Mouse (Mus musculus): ENCODE measurements around the gene Tubgcp6.

The Tubgcp6 gene

DNA sequence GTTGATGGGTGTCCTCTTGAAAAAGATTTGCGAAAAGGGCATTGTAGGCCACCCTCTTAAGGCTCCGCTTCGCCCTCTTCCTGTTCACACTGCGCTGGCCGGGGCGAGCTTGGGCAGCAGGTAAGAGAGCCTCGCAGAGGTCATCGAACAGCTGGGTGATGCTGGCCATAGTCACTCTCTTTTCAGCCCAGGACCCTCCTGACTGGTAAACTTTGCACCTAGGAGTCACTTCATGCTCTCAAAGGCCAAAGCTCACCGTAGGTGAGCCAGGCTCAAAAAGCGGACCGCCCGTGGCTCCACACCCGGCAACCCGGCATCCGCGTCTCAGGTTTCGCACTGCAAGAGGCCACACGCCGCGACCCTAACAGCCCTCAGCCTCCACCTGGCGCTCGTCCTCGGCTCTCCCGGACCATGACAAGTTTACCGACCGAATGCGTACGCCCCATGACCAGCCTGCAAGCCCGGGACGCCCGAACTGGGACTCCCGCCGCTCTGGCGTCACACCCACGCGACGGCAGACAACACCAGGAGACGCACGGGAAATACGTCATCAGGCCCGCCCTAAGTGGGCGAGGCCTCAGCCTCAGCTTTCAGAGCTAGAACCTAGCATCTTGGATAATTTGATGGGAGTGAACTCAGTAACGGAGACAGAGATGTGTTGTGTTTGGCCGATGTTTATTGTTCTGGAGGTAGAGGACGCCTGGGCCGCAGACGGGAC is at the start of gene Tubgcp6:
Tubgcp6 (minus strand) TSS at position 464 of the 718 bp plus-strand sequence.
- DNase-seq (ENCODE audit: low spot score), result peak; percentile 91

DNA sequence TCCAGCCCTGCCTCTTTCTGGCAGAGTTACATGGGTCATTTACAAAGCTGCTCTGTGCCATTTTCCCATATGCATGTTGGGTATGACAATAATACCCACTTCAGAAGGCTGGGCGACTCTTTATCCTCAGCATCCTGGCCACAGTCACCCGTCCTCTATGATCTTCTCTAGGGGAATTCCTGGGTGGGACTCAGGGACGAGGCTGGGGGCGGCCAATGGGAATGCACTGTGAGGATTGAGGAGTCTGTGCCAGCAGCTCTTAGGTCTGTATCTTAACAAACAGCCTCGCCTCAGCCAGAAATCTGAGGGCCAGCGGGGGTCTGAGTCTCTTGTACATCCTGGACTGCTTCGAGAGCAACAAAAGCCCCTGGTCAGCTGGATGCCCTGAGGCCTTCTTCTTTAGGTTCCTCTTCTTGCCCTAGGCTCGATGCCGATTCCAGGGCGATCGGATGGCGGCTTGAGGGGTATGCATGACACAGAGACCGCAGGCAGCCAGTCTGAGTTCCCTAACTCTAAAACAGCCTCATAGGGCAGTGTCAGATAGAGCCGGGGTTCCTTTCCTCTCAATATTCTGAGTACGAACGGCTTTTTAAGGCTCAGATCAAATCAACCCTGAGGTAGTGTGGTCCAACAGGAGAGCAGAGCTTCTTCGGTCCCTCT is 49.5 kb upstream of the Tubgcp6 start:
- DNase-seq (ENCODE audit: low spot score), result no peak

DNA sequence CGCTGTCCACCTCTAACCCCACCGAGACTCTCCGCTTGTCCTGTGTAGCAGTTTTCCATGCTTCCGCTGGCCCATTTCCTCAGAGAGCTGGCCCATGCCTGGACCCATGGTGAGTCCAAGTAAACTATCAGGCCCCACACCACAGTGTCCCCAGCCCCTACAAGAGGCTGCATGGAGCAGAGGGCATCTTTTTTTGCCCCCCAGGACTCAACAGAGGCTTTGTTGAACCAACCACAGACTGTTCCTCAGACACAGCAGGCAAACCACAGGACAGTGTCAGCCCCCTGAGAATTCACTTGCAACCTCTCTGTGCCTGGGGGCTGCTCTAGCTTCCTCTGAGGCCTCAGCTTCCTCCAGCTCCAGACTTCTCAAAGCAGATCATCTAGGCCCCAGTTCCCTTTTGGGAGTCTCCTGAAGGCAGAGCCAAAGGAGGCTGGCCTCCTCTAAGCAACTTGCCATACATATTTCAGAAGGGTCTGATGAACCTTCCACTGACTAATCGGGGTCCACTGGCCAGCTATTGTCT is 48.7 kb upstream of the Tubgcp6 start:
- no peak for DNase-seq (ENCODE audit: low spot score)

DNA sequence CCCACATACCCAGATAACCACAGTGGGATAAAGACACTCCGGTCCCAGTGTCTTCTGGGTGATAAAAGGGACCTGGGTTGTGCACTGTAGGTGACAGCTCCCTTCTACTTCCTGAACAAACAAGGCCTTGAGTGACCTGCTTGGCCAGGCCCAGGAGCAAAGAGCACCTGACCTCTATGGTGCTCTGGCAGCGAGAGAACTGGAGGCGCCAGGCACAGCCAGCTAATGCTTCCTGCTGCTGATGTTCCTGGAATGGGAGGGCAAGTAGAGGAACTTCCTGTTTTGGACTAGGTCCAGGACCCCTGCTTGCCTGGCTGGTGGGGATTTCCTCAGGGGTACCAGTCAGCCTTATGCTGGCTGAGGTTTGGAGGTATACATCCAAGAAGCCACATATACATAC is 47.2 kb upstream of the Tubgcp6 start:
- no peak for DNase-seq (ENCODE audit: low spot score)

DNA sequence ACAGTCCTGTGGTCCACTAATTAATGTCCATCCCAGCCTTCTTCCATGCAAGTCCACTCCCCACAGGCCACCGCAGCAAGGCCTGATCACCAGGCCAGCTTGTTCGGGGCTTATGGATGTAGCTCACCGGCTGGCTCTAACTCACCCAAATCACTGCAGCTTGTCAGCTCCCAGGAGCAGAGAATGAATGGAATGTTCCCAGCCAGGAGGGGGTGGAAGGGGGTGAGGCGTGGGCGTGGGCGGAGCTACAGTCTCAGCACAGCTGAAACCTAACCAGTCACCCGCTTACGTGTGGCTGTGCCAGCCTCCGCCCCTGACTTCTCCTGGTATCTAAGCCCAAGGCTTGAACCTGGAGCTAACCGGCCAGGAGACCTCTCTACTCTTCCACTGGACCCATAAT is 46.5 kb upstream of the Tubgcp6 start:
- DNase-seq (ENCODE audit: low spot score), result no peak

DNA sequence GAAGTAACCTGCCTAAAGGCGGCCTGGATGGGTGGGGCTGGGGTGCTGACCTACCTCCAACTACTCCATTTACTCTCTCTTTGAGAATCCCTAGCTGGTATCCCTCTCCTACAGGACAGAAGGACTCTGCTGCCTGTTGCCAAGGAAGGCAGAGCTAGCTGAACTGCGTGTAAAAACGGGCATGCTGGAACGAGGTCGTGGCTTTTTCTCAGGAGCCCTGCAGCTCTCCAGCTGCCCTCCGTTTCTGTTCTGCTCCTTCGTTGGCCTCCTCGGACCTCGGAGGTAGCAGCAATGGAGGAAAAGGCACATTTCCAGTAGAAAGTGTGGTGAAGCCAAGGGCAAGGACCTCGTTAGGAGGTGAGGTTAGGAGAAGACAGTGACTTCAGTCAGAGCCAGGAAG is 46.0 kb upstream of the Tubgcp6 start:
- no peak for DNase-seq (ENCODE audit: low spot score)

DNA sequence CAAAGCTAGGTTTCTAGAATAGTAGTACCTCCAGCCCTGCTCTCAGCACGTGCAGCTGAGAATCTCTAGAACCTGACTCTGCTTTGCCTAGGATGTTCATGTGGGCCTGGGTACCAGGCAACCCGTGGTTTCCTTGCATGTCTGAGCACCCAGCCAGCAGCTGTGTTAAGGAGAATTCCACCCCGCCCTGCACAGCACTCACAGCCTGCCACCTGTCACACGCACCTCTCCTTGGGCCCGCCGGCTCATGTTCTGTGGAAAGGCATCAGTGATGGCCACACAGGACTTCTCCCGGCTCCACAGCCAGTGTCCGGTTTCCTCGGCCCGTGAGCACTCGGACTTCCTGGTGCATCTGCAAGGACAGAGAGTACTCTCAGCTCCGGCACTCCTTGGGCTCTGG is 42.6 kb upstream of the Tubgcp6 start:
- no peak for DNase-seq (ENCODE audit: low spot score)

DNA sequence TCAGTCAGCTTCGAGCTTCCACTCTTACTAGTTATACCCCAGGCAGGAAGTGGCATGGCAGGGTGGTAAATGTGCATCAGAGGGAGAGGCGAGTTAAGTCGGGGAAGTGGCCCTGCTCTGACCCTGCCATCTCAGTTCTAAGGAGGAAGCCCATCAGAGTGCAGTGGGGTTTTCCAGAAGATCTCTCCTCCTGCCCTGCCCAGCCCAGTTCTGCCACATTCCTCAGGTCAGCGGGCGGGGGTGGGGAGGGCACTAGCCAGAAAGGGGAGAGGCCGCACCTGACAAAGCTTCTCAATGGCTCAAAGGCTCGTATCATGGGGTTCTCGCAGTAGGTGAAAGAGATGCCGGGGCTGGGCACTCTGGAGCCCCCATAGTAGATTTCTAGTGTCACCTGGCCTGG is 38.5 kb upstream of the Tubgcp6 start:
- no peak for DNase-seq (ENCODE audit: low spot score)

DNA sequence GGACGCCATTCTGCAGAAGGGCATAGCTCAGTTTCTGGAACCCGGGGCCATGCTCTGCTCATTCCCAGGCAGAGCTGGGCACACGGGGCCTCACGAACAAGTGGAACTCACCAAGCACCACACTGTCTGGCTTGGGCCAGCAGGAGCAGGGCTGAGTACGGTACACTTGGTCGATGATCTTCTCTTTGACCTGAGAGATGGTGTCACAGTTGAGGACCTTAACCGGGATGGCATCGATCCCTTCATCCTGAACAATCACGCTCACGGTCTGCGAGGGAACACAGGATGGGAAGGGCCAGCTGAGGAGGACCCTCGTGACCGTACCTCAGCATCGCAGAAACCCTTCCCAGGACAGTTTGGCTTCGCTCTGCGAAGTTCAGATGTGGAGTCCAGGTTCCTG is 35.6 kb upstream of the Tubgcp6 start:
- no peak for DNase-seq (ENCODE audit: low spot score)

DNA sequence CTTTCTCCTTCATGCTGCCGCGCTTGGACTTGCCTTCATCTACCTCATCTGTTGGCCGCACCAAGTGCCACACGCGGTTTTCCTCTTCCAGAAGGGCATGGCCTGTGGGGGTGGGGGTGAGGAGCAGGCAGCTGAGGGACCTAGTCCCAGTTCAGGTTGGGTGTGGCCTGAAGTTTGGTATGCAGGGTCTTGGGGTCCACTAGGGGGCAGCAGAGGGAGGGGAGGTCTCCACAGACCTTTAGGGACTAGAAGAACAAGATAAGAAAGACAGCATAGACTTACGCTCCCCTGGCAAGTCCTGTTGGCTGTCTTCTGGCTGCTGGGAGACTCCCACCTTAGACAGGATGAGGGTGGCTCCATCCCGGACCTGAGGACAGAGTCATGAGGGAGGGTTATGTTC is 35.0 kb upstream of the Tubgcp6 start:
- peak; percentile 74 for DNase-seq (ENCODE audit: low spot score)

DNA sequence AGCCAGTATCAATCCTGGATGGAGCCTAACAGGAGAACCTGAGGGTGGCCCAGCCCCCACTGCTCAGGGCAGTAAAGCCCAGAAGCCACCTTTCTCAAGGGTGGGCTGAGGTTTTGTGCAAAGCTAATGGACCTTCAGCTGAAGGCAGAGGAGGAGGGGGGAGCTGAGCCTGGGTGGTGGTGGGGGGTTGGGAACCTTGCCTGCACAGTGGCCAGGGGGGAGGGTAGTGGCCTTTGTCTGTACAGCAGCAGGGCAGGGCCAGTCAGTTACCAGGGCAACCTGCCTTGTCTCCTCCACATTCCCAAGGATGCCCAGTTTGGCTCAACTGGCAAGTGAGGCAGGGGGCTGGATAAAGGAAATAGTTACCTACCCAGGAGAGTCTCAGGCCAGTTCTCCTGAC is 29.4 kb upstream of the Tubgcp6 start:
- no peak for DNase-seq (ENCODE audit: low spot score)

DNA sequence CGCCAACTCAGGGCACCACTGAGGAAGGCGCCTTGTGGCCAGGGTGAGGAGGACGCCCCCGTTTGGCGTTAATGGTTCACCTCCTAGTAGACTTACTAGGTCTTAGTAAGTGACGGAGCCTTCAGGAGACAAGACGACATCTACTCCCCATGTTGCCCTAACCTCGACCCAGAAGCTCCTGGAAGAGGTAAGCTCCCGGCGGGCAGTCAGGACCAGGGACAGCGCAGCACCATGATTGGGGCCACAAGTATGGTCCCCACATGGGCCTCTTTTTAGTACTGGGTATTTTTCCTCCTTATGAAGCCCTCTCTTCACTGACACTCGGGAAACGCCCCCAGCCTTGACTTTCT is 27.1 kb upstream of the Tubgcp6 start:
- peak; percentile 31 for DNase-seq (ENCODE audit: low spot score)

DNA sequence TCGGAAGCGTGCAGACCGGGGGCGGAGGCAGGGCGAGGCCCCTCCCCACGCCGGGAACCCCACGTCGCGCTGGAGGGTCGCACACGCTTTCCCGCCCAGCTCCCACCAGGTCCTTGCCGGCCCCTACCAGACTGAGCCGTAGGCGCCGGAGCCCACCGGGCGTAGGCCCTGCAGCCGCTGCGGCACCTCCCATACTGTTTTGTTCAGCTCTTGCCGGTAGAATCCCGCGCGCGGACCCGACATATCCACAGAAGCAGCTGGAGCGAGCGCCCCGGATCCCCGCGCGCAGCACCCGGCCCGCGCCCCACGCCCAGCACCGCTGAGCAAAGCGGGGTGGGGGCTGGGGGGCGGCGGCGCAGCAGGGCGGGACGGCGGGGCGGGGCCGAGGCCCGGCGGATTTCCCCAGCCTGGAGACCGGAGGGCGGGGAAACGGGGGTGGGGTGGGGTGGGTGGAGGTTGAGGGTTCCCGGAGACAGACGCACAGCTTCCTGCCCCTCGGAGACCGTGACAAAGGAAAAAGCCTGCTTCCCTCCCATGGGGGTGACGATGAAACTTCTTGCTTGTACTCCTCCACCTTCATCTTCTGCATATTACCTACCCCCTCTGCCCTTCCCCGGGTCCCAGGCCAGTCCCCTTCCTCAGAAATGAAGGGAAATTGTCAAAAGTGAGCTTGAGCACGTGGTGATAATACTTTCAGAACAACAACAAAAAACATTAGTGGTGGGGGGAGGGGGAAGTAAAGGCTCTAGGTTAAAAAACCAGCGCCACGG is 26.5 kb upstream of the Tubgcp6 start, which contains the start of gene Mapk11:
Mapk11 (minus strand) TSS at position 358 of the 770 bp plus-strand sequence.
- DNase-seq (ENCODE audit: low spot score), result peak; percentile 66

DNA sequence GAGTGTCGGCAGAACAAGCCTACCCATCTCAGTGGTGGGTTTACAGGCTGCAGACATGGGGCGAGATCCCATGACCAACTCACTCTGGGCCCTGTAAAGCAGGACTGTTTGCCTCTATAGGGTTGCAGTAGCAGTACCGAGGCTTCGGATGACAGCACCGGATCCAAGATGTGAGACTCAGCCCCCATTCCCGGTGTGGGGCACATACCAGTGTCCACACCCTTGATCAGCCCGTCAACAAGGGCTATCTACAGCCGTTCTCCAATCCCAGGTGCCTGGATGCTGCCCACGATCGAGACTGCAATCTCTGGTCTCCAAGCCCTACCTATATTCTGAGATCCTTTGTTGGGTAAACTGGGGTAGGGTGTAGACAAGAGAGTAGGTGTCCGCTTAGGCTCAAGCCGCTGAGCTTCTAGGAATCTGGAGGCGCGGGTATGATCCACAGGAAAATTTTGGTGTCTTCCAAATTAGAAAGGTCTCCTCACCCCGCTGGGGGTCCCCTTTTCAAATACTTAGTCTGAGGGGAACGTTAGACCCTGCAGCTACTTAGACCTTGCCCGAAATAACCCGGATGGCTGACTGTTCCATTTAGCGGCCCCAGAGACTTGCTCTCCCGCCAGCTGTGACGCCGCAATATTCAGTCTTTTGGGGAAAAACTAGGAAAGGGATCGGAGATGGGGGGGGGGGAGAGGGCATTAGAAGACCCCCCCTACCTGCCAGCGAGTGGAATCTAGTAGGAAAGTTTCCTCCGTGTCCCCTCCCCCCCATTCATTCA is 25.8 kb upstream of the Tubgcp6 start:
- DNase-seq (ENCODE audit: low spot score), result no peak

DNA sequence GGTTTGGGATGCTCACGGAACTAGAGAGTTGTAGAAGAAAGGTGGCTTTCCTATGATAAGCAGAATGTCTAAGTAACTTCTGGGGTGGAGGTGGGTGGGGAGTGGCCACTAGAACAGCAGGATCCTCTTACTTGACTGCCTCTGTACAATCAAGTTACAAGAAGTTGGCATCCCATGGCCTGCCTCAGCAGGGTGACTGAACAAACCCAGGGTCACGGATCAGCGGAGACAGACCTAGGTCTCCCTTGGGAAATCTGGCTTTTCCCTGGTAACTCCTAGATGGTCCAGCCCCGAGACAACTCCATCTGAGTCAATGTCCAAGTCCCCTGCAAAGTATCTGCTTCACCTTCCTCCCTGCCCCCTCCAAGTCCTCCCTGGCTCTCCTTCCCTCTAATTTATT is 25.0 kb upstream of the Tubgcp6 start:
- DNase-seq (ENCODE audit: low spot score), result no peak

DNA sequence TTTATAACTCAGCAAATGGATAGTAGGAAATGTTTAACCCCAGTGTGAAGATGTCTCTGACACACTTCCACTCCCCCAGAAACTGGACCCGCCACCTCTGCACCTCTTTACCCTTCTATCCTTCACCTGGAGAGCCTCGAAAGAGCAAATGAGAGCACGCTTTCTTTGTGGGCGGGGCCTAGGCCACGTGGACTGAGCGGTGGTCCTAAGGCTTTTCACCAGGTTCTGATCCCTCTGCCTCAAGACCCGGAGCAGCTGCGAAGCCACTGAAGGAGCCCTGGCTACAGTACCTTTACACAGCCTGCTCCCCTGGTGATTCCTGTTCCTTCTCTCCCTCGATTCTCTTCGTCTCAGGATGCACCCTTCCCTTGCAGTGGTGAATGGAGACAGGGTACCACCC is 24.5 kb upstream of the Tubgcp6 start:
- DNase-seq (ENCODE audit: low spot score), result no peak

DNA sequence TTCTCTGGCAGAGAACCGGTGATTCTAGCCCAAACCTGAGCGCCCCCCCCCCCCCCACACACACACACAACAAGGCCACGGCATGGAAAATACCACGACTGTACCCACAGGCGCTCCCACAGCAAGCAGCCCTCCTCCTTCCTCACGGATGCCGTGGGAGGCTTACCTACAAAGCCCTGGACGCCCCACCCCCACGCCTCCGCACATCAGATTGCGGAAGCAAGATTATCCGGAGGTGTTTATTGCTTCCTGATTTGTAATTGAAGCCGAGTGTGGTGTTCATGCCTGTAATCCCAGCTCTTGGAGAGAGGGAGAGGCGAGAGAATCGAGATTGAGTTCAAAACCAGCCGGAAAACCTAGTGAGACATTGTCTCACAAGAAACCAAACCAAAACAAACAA is 24.1 kb upstream of the Tubgcp6 start:
- peak; percentile 77 for DNase-seq (ENCODE audit: low spot score)

DNA sequence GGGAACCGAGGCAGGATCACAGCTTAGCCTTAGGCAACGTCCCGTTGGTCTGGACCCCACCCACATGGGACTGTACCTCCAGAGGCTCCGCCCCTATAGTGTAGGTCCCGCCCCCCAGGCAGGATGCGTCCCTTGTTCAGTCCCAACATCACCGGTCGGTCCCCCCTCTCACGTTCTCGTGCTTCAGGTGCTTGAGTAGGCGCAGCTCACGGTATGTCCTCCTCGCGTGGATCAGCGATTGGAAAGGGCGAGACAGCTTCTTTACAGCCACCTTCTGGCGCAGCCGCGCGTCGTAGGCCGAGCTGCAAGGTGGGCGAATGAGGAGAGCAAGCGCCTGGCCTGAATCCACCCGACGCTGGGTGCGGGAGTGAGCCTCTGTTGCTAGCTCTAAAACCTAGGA is 23.6 kb upstream of the Tubgcp6 start:
- peak; percentile 51 for DNase-seq (ENCODE audit: low spot score)

DNA sequence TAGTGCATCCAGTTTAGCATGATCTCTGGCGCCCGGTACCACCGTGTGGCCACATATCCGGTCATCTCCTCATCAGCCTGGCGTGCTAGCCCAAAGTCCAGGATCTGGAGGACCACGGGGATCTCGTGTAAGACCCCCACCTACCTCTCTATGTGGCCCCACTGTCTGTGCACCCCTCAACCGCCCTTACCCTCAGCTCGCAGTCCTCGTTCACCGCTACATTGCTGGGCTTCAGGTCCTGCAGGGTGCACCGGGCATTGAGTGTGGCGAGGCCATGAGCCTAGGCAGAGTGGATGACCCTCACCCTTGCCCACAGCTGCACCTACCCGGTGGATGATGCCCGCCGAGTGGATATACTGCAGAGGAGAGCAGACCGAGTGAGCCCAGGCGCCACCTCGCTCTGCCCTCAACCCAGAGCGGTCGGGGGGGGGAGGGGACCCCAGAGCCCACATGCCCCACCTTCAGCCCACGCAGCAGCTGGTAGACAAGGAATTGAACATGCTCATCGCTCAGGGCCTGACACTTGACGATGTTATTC is 23.0 kb upstream of the Tubgcp6 start:
- no peak for DNase-seq (ENCODE audit: low spot score)

DNA sequence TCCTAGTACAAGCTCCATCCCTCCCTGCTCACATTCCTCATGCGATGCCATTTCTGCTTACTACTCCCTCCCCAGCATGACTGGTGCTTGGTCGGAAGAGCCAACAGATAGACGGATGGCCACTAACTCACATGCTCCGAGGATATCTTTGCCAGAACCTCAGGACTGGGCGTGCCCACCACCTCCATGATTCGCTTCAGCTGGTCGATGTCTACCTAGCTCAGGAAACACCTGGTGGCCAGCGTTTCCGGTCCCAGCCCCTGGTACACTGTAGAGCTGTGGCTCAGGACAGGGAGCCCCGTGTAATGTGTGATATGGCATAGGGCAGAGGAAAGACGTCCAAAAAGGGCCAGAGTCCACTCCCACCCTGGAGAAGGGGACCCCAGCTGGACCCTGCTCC is 22.1 kb upstream of the Tubgcp6 start:
- no peak for DNase-seq (ENCODE audit: low spot score)

DNA sequence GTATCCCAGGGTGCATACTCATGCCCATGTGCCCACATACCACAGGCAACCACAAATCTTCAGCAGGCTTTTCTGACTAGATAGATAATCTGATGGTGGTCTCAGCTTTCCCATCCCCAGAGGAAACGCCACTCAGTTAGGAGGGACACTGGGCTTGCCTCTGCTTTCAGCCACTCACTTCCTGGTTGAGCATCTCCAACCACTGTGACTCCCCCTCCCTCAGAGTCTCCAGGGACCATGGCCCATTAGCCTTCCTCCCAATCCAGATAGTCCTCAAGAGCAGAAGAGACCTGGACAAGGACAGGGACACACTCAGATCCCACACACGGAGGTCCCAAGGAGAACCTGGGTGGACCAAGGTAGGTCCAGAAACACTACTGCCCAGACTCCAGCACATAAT is 20.2 kb upstream of the Tubgcp6 start:
- DNase-seq (ENCODE audit: low spot score), result no peak

DNA sequence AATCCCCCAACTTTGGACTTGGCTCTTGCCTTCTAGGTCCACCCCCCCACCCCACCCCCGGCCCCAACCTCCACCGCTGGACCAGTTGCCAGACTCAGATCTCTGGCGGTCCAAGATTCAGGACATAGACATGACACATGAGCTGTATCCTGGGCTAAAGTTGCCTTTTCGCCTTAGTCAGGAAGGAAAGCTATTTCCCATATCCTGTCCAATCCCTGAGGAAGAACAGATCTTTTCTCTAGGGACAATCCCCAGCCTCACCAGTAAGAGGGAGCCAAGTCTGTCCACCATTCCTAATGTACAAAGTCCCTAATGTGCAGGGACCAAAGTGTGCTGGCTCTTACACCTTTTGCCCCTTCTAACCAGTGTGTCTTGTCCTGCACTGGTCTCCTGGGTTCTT is 19.0 kb upstream of the Tubgcp6 start:
- DNase-seq (ENCODE audit: low spot score), result no peak
